Mouse (Mus musculus): Measurements from ENCODE around the gene Zfp988.

GRCm38 (mm10) chr4:147338032-147338610 lies 32.6 kb downstream of the Zfp988 start:
- TF ChIP-seq MEF2A (IDR thresholded peaks at IDR 0.05; ENCODE audit: borderline replicate concordance, low read depth, low read length) (no peak), EP300 (IDR thresholded peaks at IDR 0.05; ENCODE audit: low read length) (no peak), CTCF (conservative IDR thresholded peaks at IDR 0.05 in 1 of 2, IDR thresholded peaks at IDR 0.05 in 1 of 2; ENCODE audit: low read depth in 2 of 2, low read length in 2 of 2) (no peak), TCF12 (IDR thresholded peaks at IDR 0.05; ENCODE audit: low read depth, low read length) (no peak), RCOR1 (conservative IDR thresholded peaks at IDR 0.05; ENCODE audit: low read depth, low read length) (no peak), POLR2A (IDR thresholded peaks at IDR 0.05; ENCODE audit: low read depth, low read length) (no peak), NELFE (IDR thresholded peaks at IDR 0.05; ENCODE audit: low read depth, low read length) (no peak), CHD2 (IDR thresholded peaks at IDR 0.05; ENCODE audit: low read length) (no peak), ZMIZ1 (IDR thresholded peaks at IDR 0.05; ENCODE audit: low read depth, low read length) (no peak), ETS1 (conservative IDR thresholded peaks at IDR 0.05; ENCODE audit: low read depth, low read length) (no peak)
